Mouse (Mus musculus): ENCODE results near the gene Taar1.

GRCm38 (mm10) chr10:23884910-23885309 is 35.2 kb upstream of the Taar1 start:
- TF ChIP-seq CTCF (IDR thresholded peaks at IDR 0.05; ENCODE audit: low read depth, low read length) = no peak
- TF ChIP-seq POLR2A (IDR thresholded peaks at IDR 0.05; ENCODE audit: borderline replicate concordance, low read depth, low read length) = no peak
